Mouse (Mus musculus): Measurements from ENCODE around the gene Vsig8. TPM values are rescaled to one million over a fixed set of nuclear protein-coding genes. Genes with fewer than 3 reads are reported as not detected.

Gene Vsig8
- polyA plus RNA-seq, 1 experiment from 2014 or later = 1.3 TPM

DNA sequence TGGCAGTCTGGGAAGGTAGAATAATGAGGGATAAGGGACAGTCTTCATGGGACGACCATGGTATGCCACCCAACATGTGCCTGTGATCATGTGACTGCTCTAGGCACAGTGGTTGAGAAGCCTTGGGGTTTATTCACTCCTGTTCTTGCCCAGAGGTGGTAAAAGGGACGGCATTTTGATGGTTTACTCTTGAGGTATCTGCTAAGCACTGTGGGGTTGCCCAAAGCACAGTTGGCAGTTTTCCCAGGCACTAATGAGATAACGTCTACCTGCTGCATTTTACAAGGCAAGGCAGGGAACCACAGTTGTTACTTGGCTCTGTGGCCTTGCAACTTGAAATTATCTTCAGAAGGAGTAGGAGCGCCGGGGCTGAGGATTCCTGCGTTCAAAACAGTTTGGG lies 15.9 kb upstream of the Vsig8 start:
- Histone ChIP-seq H3K9ac (ENCODE audit: low read depth, low read length) (no peak overlapping the region), H3K36me3 (ENCODE audit: control insufficient read depth, insufficient read depth, low read length) (no peaks in the 10 kb centered on the region), H3K4me2 (ENCODE audit: low read length) (no peak overlapping the region), H3K4me1 (ENCODE audit: control insufficient read depth, insufficient read depth, low read length) (peaks cover 9% of the 10 kb centered on the region), H3K27ac (ENCODE audit: low read length) (peak overlapping the region; percentile 73), H3K9me3 (replicated peaks; ENCODE audit: control insufficient read depth, low read length, poor library complexity, severe bottlenecking) (no peaks in the 10 kb centered on the region), H3K27me3 (ENCODE audit: control insufficient read depth, insufficient read depth, low read depth, low read length) (no peaks in the 10 kb centered on the region), H3K4me3 (ENCODE audit: low read depth, low read length) (no peak overlapping the region)
- ATAC-seq = peak; percentile 65
- 45% methylated on average over 6 of the region's 6 CpGs for WGBS

DNA sequence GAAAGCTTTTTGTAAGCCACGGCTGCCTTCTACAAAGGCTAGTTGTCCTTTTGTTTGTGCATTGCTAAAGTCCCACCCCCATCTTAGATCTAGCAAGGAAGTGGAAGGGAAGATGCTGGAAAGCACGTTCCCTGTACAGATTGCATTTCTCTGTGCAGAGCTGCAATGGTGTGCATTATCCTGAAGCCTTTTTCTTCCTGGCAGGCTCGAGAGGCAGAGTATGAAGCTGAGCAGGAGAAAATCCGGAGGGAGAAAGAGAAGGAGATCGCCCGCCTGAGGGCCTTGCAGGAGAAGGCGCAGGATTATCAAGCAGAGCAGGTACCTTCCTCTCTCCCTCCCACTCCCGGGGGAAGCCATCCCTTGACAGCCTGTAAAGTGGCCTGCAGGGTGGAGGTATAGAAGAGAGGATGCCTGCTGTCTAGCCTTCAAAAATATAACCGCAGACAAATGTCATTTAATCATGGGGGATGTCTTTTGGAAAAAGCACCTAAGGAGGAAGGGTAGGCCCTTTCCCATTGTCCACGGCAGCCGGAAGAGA lies 15.4 kb upstream of the Vsig8 start:
- no peaks in the 10 kb centered on the region for H3K9me3 ChIP-seq (replicated peaks; ENCODE audit: control insufficient read depth, low read length, poor library complexity, severe bottlenecking)
- H3K4me1 ChIP-seq (ENCODE audit: control insufficient read depth, insufficient read depth, low read length) = peaks cover 9% of the 10 kb centered on the region
- no peaks in the 10 kb centered on the region for H3K36me3 ChIP-seq (ENCODE audit: control insufficient read depth, insufficient read depth, low read length)
- H3K9ac ChIP-seq (ENCODE audit: low read depth, low read length) = peak overlapping the region; percentile 54
- no peak overlapping the region for H3K4me3 ChIP-seq (ENCODE audit: low read depth, low read length)
- H3K27me3 ChIP-seq (ENCODE audit: control insufficient read depth, insufficient read depth, low read depth, low read length) = no peaks in the 10 kb centered on the region
- H3K4me2 ChIP-seq (ENCODE audit: low read length) = peak overlapping the region; percentile 4; the same call in 1 of the 2 replicates
- ATAC-seq = peak; percentile 59
- H3K27ac ChIP-seq (ENCODE audit: low read length) = peak overlapping the region; percentile 73
- WGBS = 26% methylated on average over 11 of the region's 11 CpGs

DNA sequence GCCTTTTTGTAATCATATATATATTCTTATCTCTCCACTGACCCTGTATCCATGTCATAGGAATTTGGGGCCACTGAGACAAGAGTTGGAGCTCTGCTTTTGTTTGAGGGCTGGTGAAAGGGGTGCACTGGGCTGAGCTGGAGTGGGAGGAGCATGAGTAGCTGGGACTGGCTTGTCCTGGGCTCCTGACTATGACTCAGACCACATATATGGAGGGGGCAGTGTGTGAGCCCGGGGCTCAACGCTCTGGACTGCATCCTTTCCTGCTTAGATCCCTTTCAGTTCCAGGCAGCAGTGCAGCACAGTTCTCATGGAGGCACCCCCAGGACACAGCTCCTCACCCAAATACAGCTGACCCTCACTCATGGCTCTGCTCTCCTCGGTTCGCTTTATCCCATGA lies 9.7 kb upstream of the Vsig8 start:
- no peaks in the 10 kb centered on the region for H3K9me3 ChIP-seq (replicated peaks; ENCODE audit: control insufficient read depth, low read length, poor library complexity, severe bottlenecking)
- H3K4me3 ChIP-seq (ENCODE audit: low read depth, low read length) = no peak overlapping the region
- WGBS = 82% methylated on average over 4 of the region's 4 CpGs
- no peaks in the 10 kb centered on the region for H3K27me3 ChIP-seq (ENCODE audit: control insufficient read depth, insufficient read depth, low read depth, low read length)
- ATAC-seq = no peak
- H3K4me2 ChIP-seq (ENCODE audit: low read length) = no peak overlapping the region
- H3K9ac ChIP-seq (ENCODE audit: low read depth, low read length) = no peak overlapping the region
- no peaks in the 10 kb centered on the region for H3K36me3 ChIP-seq (ENCODE audit: control insufficient read depth, insufficient read depth, low read length)
- H3K27ac ChIP-seq (ENCODE audit: low read length) = no peak overlapping the region
- peaks cover 8% of the 10 kb centered on the region for H3K4me1 ChIP-seq (ENCODE audit: control insufficient read depth, insufficient read depth, low read length)

DNA sequence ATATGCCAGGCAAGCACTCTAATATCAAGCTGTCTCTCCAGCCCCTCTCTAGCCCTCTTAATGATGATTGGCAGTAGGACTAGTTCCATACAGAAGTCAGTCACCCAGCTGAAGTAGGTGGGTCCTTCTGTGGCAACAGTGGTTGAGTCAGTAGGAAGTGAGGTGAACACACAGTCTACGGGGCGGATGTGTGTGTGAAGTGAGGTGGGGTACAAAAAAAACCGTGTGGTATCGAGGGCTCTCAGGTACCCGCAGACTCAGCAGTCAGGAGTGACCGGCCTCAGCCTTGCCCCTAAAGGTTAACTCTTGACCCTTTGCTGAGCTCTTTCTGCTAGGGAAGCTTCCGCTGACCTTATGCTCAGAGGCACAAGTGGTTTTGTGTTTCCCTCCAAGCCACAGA lies 7.2 kb upstream of the Vsig8 start:
- Histone ChIP-seq H3K27ac (ENCODE audit: low read length) (no peak overlapping the region), H3K4me1 (ENCODE audit: control insufficient read depth, insufficient read depth, low read length) (peaks cover 13% of the 10 kb centered on the region), H3K9ac (ENCODE audit: low read depth, low read length) (no peak overlapping the region), H3K36me3 (ENCODE audit: control insufficient read depth, insufficient read depth, low read length) (no peaks in the 10 kb centered on the region), H3K9me3 (replicated peaks; ENCODE audit: control insufficient read depth, low read length, poor library complexity, severe bottlenecking) (no peaks in the 10 kb centered on the region), H3K27me3 (ENCODE audit: control insufficient read depth, insufficient read depth, low read depth, low read length) (no peaks in the 10 kb centered on the region), H3K4me2 (ENCODE audit: low read length) (no peak overlapping the region), H3K4me3 (ENCODE audit: low read depth, low read length) (no peak overlapping the region)
- 62% methylated on average over 7 of the region's 7 CpGs for WGBS
- no peak for ATAC-seq

DNA sequence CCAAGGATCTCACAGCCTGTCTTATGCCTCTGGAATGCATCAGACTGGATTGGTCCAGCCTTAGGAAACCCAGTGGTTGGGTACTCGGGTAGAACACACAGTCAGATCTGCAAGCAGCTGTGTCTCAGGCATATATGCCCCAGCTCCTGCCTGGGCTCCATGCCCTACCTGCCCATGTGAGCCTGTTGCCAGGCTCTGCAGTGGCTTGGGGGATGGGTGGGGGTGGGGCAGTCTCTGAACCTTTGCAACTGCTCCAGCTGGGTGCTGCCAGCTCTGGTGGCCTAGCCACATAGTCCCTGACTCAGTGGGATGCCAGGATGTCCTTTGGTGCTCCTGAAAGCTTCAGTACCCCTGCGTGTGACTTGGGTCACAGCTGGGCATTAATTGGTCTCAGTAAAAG lies 6.4 kb upstream of the Vsig8 start:
- peak overlapping the region; percentile 61 for H3K4me2 ChIP-seq (ENCODE audit: low read length)
- H3K27me3 ChIP-seq (ENCODE audit: control insufficient read depth, insufficient read depth, low read depth, low read length) = no peaks in the 10 kb centered on the region
- no peak for ATAC-seq
- no peaks in the 10 kb centered on the region for H3K36me3 ChIP-seq (ENCODE audit: control insufficient read depth, insufficient read depth, low read length)
- no peak overlapping the region for H3K9ac ChIP-seq (ENCODE audit: low read depth, low read length)
- H3K4me3 ChIP-seq (ENCODE audit: low read depth, low read length) = no peak overlapping the region
- H3K27ac ChIP-seq (ENCODE audit: low read length) = no peak overlapping the region
- WGBS = 12% methylated on average over 2 of the region's 2 CpGs
- no peaks in the 10 kb centered on the region for H3K9me3 ChIP-seq (replicated peaks; ENCODE audit: control insufficient read depth, low read length, poor library complexity, severe bottlenecking)
- H3K4me1 ChIP-seq (ENCODE audit: control insufficient read depth, insufficient read depth, low read length) = peaks cover 13% of the 10 kb centered on the region

DNA sequence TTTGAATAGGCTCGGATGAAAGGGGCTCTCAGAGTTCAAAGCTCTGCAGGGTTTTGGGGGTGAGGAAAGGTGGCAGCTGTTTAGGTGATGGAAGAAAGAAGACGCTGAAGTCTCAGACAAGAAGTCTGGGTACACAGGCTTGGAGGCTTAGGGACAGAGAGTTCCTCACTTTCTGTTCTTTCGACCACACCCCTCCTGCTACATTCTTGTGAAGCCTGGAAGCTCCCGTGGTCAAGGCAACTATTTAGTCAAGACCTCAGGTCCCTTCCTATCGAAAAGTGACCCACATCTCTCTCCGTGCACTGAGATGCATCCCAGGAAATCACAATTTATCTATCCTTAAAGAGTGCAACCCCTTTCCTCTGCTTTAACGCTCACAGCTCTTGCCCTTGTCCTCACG lies 6.0 kb upstream of the Vsig8 start:
- H3K27ac ChIP-seq (ENCODE audit: low read length) = no peak overlapping the region
- no peak for ATAC-seq
- WGBS = 6% methylated on average over 8 of the region's 8 CpGs

DNA sequence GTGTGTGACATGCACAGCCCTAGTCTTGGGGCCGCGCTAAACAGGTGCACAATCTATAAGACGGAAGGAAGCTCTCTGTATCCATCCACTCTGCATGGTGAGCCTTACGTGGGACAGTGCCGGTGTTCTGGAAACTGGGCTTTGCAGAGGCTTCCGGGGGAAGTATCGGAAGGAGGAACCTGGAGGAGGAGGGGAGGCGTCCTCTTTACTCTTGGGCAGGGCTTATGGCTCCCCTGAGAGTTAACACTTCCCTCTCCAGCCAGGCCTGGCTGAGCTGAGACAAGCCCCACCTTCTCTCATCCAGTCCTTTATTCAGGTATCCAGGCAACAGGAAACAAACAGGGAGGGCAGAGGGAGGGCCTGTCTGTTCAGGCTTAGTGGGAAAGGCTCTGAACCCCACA lies 5.2 kb upstream of the Vsig8 start:
- peaks cover 13% of the 10 kb centered on the region for H3K4me1 ChIP-seq (ENCODE audit: control insufficient read depth, insufficient read depth, low read length)
- peak; percentile 93 for ATAC-seq
- peak overlapping the region; percentile 31 for H3K4me3 ChIP-seq (ENCODE audit: low read depth, low read length)
- peak overlapping the region; percentile 61 for H3K4me2 ChIP-seq (ENCODE audit: low read length)
- no peak overlapping the region for H3K27ac ChIP-seq (ENCODE audit: low read length)
- H3K36me3 ChIP-seq (ENCODE audit: control insufficient read depth, insufficient read depth, low read length) = no peaks in the 10 kb centered on the region
- no peaks in the 10 kb centered on the region for H3K9me3 ChIP-seq (replicated peaks; ENCODE audit: control insufficient read depth, low read length, poor library complexity, severe bottlenecking)
- H3K27me3 ChIP-seq (ENCODE audit: control insufficient read depth, insufficient read depth, low read depth, low read length) = no peaks in the 10 kb centered on the region
- under 1% methylated on average over 8 of the region's 8 CpGs for WGBS
- peak overlapping the region; percentile 60 for H3K9ac ChIP-seq (ENCODE audit: low read depth, low read length)

More for the DNA sequence above, 6.0 kb upstream of the Vsig8 start:
- no peaks in the 10 kb centered on the region for H3K9me3 ChIP-seq (replicated peaks; ENCODE audit: control insufficient read depth, low read length, poor library complexity, severe bottlenecking)
- H3K4me2 ChIP-seq (ENCODE audit: low read length) = peak overlapping the region; percentile 61
- peaks cover 13% of the 10 kb centered on the region for H3K4me1 ChIP-seq (ENCODE audit: control insufficient read depth, insufficient read depth, low read length)
- peak overlapping the region; percentile 31 for H3K4me3 ChIP-seq (ENCODE audit: low read depth, low read length)
- H3K9ac ChIP-seq (ENCODE audit: low read depth, low read length) = peak overlapping the region; percentile 60; the same call in 1 of the 2 replicates
- H3K36me3 ChIP-seq (ENCODE audit: control insufficient read depth, insufficient read depth, low read length) = no peaks in the 10 kb centered on the region
- no peaks in the 10 kb centered on the region for H3K27me3 ChIP-seq (ENCODE audit: control insufficient read depth, insufficient read depth, low read depth, low read length)

DNA sequence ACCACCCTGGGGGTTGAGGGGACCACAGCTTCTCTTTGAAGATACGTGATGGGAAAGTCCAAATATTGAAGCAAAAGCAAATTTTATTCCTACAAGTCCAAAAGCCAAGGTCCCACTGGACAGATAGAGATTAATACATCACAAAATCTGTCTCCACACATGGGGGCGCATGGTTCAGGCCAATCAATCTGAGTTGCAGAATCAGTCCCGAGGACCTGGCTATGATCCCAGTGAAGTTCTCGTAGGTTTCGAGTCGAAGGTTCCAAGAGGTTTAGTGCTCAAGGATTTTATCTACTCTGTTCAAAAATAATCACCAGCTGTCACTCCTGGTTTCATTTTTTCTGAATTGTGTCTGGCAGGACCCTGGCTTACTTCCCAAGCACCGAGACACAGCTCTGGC lies 4.7 kb upstream of the Vsig8 start:
- H3K4me2 ChIP-seq (ENCODE audit: low read length) = peak overlapping the region; percentile 61
- H3K36me3 ChIP-seq (ENCODE audit: control insufficient read depth, insufficient read depth, low read length) = no peaks in the 10 kb centered on the region
- H3K9me3 ChIP-seq (replicated peaks; ENCODE audit: control insufficient read depth, low read length, poor library complexity, severe bottlenecking) = no peaks in the 10 kb centered on the region
- peaks cover 13% of the 10 kb centered on the region for H3K4me1 ChIP-seq (ENCODE audit: control insufficient read depth, insufficient read depth, low read length)
- peak overlapping the region; percentile 60 for H3K9ac ChIP-seq (ENCODE audit: low read depth, low read length)
- peak overlapping the region; percentile 31; the same call in 1 of the 2 replicates for H3K4me3 ChIP-seq (ENCODE audit: low read depth, low read length)
- H3K27me3 ChIP-seq (ENCODE audit: control insufficient read depth, insufficient read depth, low read depth, low read length) = no peaks in the 10 kb centered on the region
- ATAC-seq = peak; percentile 32; the same call in 1 of the 2 replicates
- WGBS = 28% methylated on average over 7 of the region's 7 CpGs
- H3K27ac ChIP-seq (ENCODE audit: low read length) = no peak overlapping the region

DNA sequence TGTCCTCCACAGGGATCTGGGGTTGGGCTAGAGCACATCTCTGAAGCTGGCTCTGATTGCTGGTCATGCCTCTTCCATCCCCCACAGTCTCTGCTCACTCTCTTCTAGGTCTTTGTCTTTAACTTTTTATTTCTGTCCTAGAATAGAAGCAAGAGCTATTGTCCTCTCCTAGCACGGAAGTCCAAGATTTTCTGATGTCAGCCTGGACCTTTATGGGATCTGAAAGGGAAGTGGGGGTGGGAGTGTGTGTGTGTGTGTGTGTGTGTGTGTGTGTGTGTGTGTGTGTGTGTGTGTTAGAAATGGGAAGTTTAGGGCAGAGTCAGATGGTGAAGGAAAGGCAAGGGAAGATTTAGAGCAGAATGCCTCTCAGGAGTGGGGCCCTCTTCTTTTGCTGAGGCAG lies 3.1 kb upstream of the Vsig8 start:
- Histone ChIP-seq H3K9me3 (replicated peaks; ENCODE audit: control insufficient read depth, low read length, poor library complexity, severe bottlenecking) (no peaks in the 10 kb centered on the region), H3K4me2 (ENCODE audit: low read length) (no peak overlapping the region), H3K4me3 (ENCODE audit: low read depth, low read length) (no peak overlapping the region), H3K36me3 (ENCODE audit: control insufficient read depth, insufficient read depth, low read length) (no peaks in the 10 kb centered on the region), H3K4me1 (ENCODE audit: control insufficient read depth, insufficient read depth, low read length) (peaks cover 13% of the 10 kb centered on the region), H3K9ac (ENCODE audit: low read depth, low read length) (no peak overlapping the region), H3K27me3 (ENCODE audit: control insufficient read depth, insufficient read depth, low read depth, low read length) (no peaks in the 10 kb centered on the region), H3K27ac (ENCODE audit: low read length) (no peak overlapping the region)
- WGBS = 46% methylated on average over 1 of the region's 1 CpGs
- ATAC-seq = no peak

Measured in midbrain, embryonic 16.5 days (tissue).